Mouse (Mus musculus) hindbrain, embryonic 16.5 days (tissue): Measurements from ENCODE around the gene Epn2. TPM values are rescaled to one million over a fixed set of nuclear protein-coding genes. Genes with fewer than 3 reads are reported as not detected.

ENCODE experiments used
- ATAC-seq: fragments of 200-750 bp; cut with Nextera tagmentation; 2 replicates; pipeline ENCODE4 v1.8.0; 2017; ENCODE audit warnings: moderate TSS enrichment, moderate library complexity
- H3K27ac ChIP-seq: fragments of 300-500 bp; sonication (generic); 2 replicates; pipeline ENCODE4 v1.5.1; 2014; ENCODE audit warnings: low read depth, mild to moderate bottlenecking, control low read depth, low read length, moderate library complexity
- H3K27me3 ChIP-seq: fragments of 300-500 bp; sonication (generic); replicated peaks from 2 replicates; pipeline ENCODE4 v1.6.1; 2014; ENCODE audit warnings: low read length; ENCODE audit not compliant: control insufficient read depth, insufficient read depth
- H3K36me3 ChIP-seq: fragments of 300-500 bp; sonication (generic); 2 replicates; pipeline ENCODE4 v1.6.1; 2014; ENCODE audit warnings: mild to moderate bottlenecking, low read length, moderate library complexity, mixed read lengths; ENCODE audit not compliant: control insufficient read depth, insufficient read depth
- H3K4me1 ChIP-seq: fragments of 300-500 bp; sonication (generic); 2 replicates; pipeline ENCODE4 v1.6.1; 2014; ENCODE audit warnings: low read depth, low read length; ENCODE audit not compliant: control insufficient read depth, insufficient read depth
- H3K4me2 ChIP-seq: fragments of 300-500 bp; sonication (generic); 2 replicates; pipeline ENCODE4 v1.6.1; 2014; ENCODE audit warnings: mild to moderate bottlenecking, low read length, control low read depth, moderate library complexity
- H3K4me3 ChIP-seq: fragments of 300-500 bp; sonication (generic); 2 replicates; pipeline ENCODE4 v1.5.1; 2014; ENCODE audit warnings: mild to moderate bottlenecking, low read length, control low read depth, moderate library complexity
- H3K9ac ChIP-seq: fragments of 300-500 bp; sonication (generic); 2 replicates; pipeline ENCODE4 v1.6.1; 2014; ENCODE audit warnings: low read depth, mild to moderate bottlenecking, control low read depth, low read length, moderate library complexity
- H3K9me3 ChIP-seq: fragments of 300-500 bp; sonication (generic); 2 replicates; pipeline ENCODE4 v1.6.1; 2014; ENCODE audit warnings: mild to moderate bottlenecking, low read length, moderate library complexity; ENCODE audit not compliant: control insufficient read depth
- WGBS: fragments of 180-500 bp; shearing (Covaris S2); extraction: QIAGEN DNeasy Blood & Tissue Kit; methylation state at CpG from one replicate; pipeline ENCODE4 v1.1.7; 2014; 5-methylcytosine and 5-hydroxymethylcytosine counted together
- polyA plus RNA-seq: library from polyadenylated mRNA; unstranded; fragments of >200 nt; fragmentation: Nextera tagmentation; extraction: Ambion mirVana; gene quantifications from 2 replicates; pipeline ENCODE4 v1.2.1, GENCODE M21; 2015

Epn2 gene
- polyA plus RNA-seq, 1 experiment from 2014 or later, result 66.9 TPM

GRCm38 (mm10) chr11:61579878-61580381 is 443 bp upstream of the Epn2 start:
- no peak overlapping the region for H3K9ac ChIP-seq
- no peak; the same call in 1 of the 2 replicates for ATAC-seq
- no peaks in the 10 kb centered on the region for H3K27me3 ChIP-seq
- peak overlapping the region; percentile 82 for H3K4me2 ChIP-seq
- H3K4me1 ChIP-seq, result peaks cover 15% of the 10 kb centered on the region
- H3K4me3 ChIP-seq, result peak overlapping the region; percentile 98
- WGBS, result 87% methylated on average over 7 of the region's 7 CpGs
- H3K27ac ChIP-seq, result no peak overlapping the region
- no peaks in the 10 kb centered on the region for H3K9me3 ChIP-seq
- no peaks in the 10 kb centered on the region for H3K36me3 ChIP-seq

- H3K4me3 ChIP-seq, result peak overlapping the region; percentile 98
- H3K9ac ChIP-seq, result peak overlapping the region; percentile 89
- peak overlapping the region; percentile 92 for H3K27ac ChIP-seq
- peaks cover 15% of the 10 kb centered on the region for H3K4me1 ChIP-seq
- 1% methylated on average over 17 of the region's 17 CpGs for WGBS
- peak overlapping the region; percentile 82 for H3K4me2 ChIP-seq
- ATAC-seq, result no peak
- no peaks in the 10 kb centered on the region for H3K27me3 ChIP-seq
- H3K36me3 ChIP-seq, result no peaks in the 10 kb centered on the region
- H3K9me3 ChIP-seq, result no peaks in the 10 kb centered on the region
Measured at GRCm38 (mm10) chr11:61578541-61578982, 925 bp downstream of the Epn2 start.

- H3K36me3 ChIP-seq, result no peaks in the 10 kb centered on the region
- no peak overlapping the region for H3K27ac ChIP-seq
- H3K4me1 ChIP-seq, result peaks cover 15% of the 10 kb centered on the region
- ATAC-seq, result no peak
- peak overlapping the region; percentile 82 for H3K4me2 ChIP-seq
- peak overlapping the region; percentile 89 for H3K9ac ChIP-seq
- no peaks in the 10 kb centered on the region for H3K9me3 ChIP-seq
- WGBS, result 2% methylated on average over 5 of the region's 5 CpGs
- no peaks in the 10 kb centered on the region for H3K27me3 ChIP-seq
- peak overlapping the region; percentile 98 for H3K4me3 ChIP-seq
Measured at GRCm38 (mm10) chr11:61577991-61578390, 1.5 kb downstream of the Epn2 start.

DNA sequence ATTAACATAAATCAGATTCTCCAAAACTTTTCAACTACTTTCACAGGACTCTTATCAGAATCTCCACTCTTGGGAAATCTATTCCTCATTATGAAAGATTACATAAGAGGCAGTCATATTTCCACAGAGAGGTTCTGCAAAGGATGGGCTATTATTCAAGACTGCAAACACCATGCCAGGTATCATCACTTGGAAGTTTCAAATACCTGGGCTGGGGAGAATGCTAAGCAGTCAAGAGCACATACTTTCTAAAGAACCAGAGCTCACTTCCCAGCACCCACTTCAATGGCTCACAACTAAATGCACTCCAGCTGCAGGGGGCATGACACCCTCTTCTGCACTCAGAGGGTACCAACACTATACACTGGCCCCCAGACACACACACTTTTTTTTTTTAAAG is 2.1 kb downstream of the Epn2 start:
- ATAC-seq, result no peak
- Histone ChIP-seq H3K27ac (no peak overlapping the region), H3K9ac (no peak overlapping the region), H3K27me3 (no peaks in the 10 kb centered on the region), H3K9me3 (no peaks in the 10 kb centered on the region), H3K4me2 (peak overlapping the region; percentile 82), H3K36me3 (no peaks in the 10 kb centered on the region), H3K4me1 (peaks cover 15% of the 10 kb centered on the region), H3K4me3 (peak overlapping the region; percentile 98)

GRCm38 (mm10) chr11:61573266-61573665 is 6.2 kb downstream of the Epn2 start:
- H3K4me2 ChIP-seq, result no peak overlapping the region
- no peak for ATAC-seq
- H3K9ac ChIP-seq, result no peak overlapping the region
- no peaks in the 10 kb centered on the region for H3K9me3 ChIP-seq
- no peaks in the 10 kb centered on the region for H3K27me3 ChIP-seq
- H3K4me3 ChIP-seq, result no peak overlapping the region
- whole genome bisulfite sequencing, result 87% methylated on average over 4 of the region's 4 CpGs
- H3K27ac ChIP-seq, result no peak overlapping the region
- H3K36me3 ChIP-seq, result no peaks in the 10 kb centered on the region
- peaks cover 15% of the 10 kb centered on the region for H3K4me1 ChIP-seq

GRCm38 (mm10) chr11:61571225-61571624 is 8.3 kb downstream of the Epn2 start:
- Histone ChIP-seq H3K27ac (no peak overlapping the region), H3K4me1 (no peaks in the 10 kb centered on the region), H3K27me3 (no peaks in the 10 kb centered on the region), H3K9me3 (no peaks in the 10 kb centered on the region), H3K4me3 (no peak overlapping the region), H3K4me2 (no peak overlapping the region), H3K36me3 (no peaks in the 10 kb centered on the region), H3K9ac (no peak overlapping the region)
- ATAC-seq, result no peak
- WGBS, result 97% methylated on average over 3 of the region's 3 CpGs

- H3K27ac ChIP-seq, result no peak overlapping the region
- no peak for ATAC-seq
Measured at GRCm38 (mm10) chr11:61569671-61570070, 9.8 kb downstream of the Epn2 start.

DNA sequence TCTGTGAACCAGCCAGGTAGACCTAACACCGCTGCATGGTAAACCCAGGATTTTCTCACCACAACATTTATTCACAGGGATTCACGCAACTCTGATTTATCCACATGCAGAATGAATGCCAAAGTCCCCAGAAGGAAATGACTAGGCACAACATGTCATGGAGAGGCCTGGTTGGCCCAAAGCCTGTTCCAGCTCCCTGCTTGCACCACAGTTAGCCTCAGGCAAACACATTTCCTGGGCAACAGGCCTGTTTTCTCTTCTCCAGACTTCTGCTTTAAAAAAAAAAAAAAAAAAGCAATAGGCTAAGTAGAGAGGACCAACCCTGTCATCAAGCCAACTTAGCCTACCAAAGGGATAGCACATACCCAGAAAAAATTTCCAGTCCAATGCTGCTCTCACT is 14.9 kb downstream of the Epn2 start:
- H3K27me3 ChIP-seq, result no peaks in the 10 kb centered on the region
- H3K9me3 ChIP-seq, result no peaks in the 10 kb centered on the region
- ATAC-seq, result no peak; the same call in 1 of the 2 replicates
- no peak overlapping the region for H3K9ac ChIP-seq
- H3K4me2 ChIP-seq, result no peak overlapping the region
- WGBS, result 87% methylated on average over 2 of the region's 2 CpGs
- no peak overlapping the region for H3K4me3 ChIP-seq
- no peak overlapping the region; the same call in 1 of the 2 replicates for H3K27ac ChIP-seq
- peaks cover 13% of the 10 kb centered on the region; the same call in 1 of the 2 replicates for H3K4me1 ChIP-seq
- no peaks in the 10 kb centered on the region for H3K36me3 ChIP-seq

More at GRCm38 (mm10) chr11:61569671-61570070, 9.8 kb downstream of the Epn2 start:
- Histone ChIP-seq H3K9me3 (no peaks in the 10 kb centered on the region), H3K4me3 (no peak overlapping the region), H3K9ac (no peak overlapping the region), H3K4me2 (no peak overlapping the region), H3K27me3 (no peaks in the 10 kb centered on the region), H3K4me1 (peaks cover 3% of the 10 kb centered on the region; the same call in 1 of the 2 replicates), H3K36me3 (no peaks in the 10 kb centered on the region)
- WGBS, result 100% methylated on average over 1 of the region's 1 CpGs

DNA sequence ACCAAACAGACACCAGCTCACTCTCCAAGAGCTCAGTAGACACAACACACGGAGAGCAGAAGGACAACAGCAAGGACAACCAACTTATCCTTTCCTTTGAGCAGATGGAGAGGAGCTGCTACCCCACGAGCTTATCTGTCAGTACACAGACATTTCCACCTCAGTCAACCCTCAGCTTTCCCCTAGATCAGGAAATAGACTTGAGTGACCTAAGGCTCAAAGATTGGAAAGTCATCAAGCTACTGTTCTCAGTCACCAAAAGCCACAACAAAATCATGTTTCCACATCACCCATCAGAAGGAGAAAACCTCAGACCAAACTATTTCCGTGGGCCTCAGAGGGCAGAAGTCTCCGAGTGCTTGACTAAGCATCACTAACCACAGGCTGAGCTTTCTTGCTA is 15.5 kb downstream of the Epn2 start:
- 86% methylated on average over 4 of the region's 4 CpGs for WGBS
- no peak overlapping the region for H3K4me2 ChIP-seq
- no peak for ATAC-seq
- H3K9me3 ChIP-seq, result no peaks in the 10 kb centered on the region
- no peak overlapping the region for H3K4me3 ChIP-seq
- H3K4me1 ChIP-seq, result peaks cover 13% of the 10 kb centered on the region; the same call in 1 of the 2 replicates
- H3K27me3 ChIP-seq, result no peaks in the 10 kb centered on the region
- no peaks in the 10 kb centered on the region for H3K36me3 ChIP-seq
- no peak overlapping the region for H3K27ac ChIP-seq
- H3K9ac ChIP-seq, result no peak overlapping the region
